Mouse (Mus musculus): ENCODE measurements at regions not wholly inside any gene's neighbourhood (a gene's known extent, or its start where the extent isn't known, plus 50 kb on each side); places are given as distances from the start of the nearest gene placed in this dataset.

DNA sequence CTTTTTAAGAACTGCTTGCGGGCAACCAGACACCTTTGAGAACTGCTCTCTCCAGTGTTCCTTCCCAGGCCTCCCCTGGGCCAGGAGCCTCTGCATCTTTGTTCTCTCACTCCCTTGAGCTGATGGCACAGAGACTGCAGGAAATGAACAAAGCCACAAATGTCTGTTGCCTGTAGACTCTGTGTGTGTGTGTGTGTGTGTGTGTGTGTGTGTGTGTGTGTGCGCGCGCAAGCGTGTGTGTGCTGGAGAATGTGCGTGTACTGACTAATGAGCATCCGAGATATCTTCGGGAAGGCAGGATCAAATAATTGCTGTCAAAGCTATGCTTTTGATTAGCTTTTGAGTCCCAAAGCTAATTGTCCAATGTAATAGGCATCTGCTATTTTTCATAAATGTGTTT, 254.7 kb upstream of the Sdk2 start:
- H3K4me1 ChIP-seq (ENCODE audit: control insufficient read depth, insufficient read depth, low read length), result no peaks in the 10 kb centered on the region
- DNase-seq, result no peak
- H3K4me3 ChIP-seq (replicated peaks; ENCODE audit: insufficient read depth, low read depth, low read length), result no peak overlapping the region
- no peak for TF ChIP-seq CTCF (IDR thresholded peaks at IDR 0.05; ENCODE audit: borderline replicate concordance, insufficient read depth, low read depth, low read length)
- TF ChIP-seq POLR2A (IDR thresholded peaks at IDR 0.05; ENCODE audit: borderline replicate concordance, insufficient read depth, low read length), result no peak
- no peak overlapping the region for H3K27ac ChIP-seq (ENCODE audit: insufficient read depth, low read length)
- 95% methylated on average over 8 of the region's 8 CpGs for WGBS
- no peaks in the 10 kb centered on the region for H3K27me3 ChIP-seq (ENCODE audit: control insufficient read depth, insufficient read depth, low read length)

DNA sequence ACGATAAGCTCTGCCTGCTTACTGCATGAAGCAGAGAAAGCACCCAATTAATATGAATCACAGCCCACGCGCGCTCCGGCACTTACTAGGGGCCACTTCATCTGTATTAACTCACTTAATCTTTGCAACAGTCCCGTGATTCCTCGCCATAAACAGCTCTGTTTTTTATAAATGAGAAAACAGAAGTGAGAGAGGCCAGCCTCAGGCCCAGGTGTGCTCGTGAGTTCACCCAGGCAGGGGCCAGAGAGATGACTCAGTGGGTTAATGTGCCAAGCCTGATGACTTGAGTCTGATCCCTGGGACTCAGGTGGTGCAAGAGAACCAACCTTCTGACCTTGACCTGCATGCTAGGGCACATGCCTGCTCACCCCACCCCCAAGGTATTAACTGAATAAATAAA, 248.4 kb upstream of the Sdk2 start:
- H3K4me1 ChIP-seq (ENCODE audit: control insufficient read depth, insufficient read depth, low read length), result no peaks in the 10 kb centered on the region
- H3K27ac ChIP-seq (ENCODE audit: insufficient read depth, low read length), result no peak overlapping the region
- WGBS, result 88% methylated on average over 8 of the region's 8 CpGs
- H3K27me3 ChIP-seq (ENCODE audit: control insufficient read depth, insufficient read depth, low read length), result no peaks in the 10 kb centered on the region
- no peak for DNase-seq
- H3K4me3 ChIP-seq (replicated peaks; ENCODE audit: insufficient read depth, low read depth, low read length), result no peak overlapping the region
- TF ChIP-seq CTCF (IDR thresholded peaks at IDR 0.05; ENCODE audit: borderline replicate concordance, insufficient read depth, low read depth, low read length) (no peak), POLR2A (IDR thresholded peaks at IDR 0.05; ENCODE audit: borderline replicate concordance, insufficient read depth, low read length) (no peak)

- TF ChIP-seq POLR2A (IDR thresholded peaks at IDR 0.05; ENCODE audit: borderline replicate concordance, insufficient read depth, low read length) (no peak), CTCF (IDR thresholded peaks at IDR 0.05; ENCODE audit: borderline replicate concordance, insufficient read depth, low read depth, low read length) (no peak)
- Histone ChIP-seq H3K27me3 (ENCODE audit: control insufficient read depth, insufficient read depth, low read length) (no peaks in the 10 kb centered on the region), H3K27ac (ENCODE audit: insufficient read depth, low read length) (no peak overlapping the region), H3K4me1 (ENCODE audit: control insufficient read depth, insufficient read depth, low read length) (no peaks in the 10 kb centered on the region), H3K4me3 (replicated peaks; ENCODE audit: insufficient read depth, low read depth, low read length) (no peak overlapping the region)
- WGBS, result 45% methylated on average over 6 of the region's 6 CpGs
- no peak for DNase-seq
Measured at GRCm38 (mm10) chr11:114313652-114314051, 246.8 kb upstream of the Sdk2 start.

GRCm38 (mm10) chr11:114311640-114312039, 244.8 kb upstream of the Sdk2 start:
- TF ChIP-seq CTCF (IDR thresholded peaks at IDR 0.05; ENCODE audit: borderline replicate concordance, insufficient read depth, low read depth, low read length) (no peak), POLR2A (IDR thresholded peaks at IDR 0.05; ENCODE audit: borderline replicate concordance, insufficient read depth, low read length) (no peak)
- Histone ChIP-seq H3K4me3 (replicated peaks; ENCODE audit: insufficient read depth, low read depth, low read length) (no peak overlapping the region), H3K4me1 (ENCODE audit: control insufficient read depth, insufficient read depth, low read length) (no peaks in the 10 kb centered on the region), H3K27me3 (ENCODE audit: control insufficient read depth, insufficient read depth, low read length) (no peaks in the 10 kb centered on the region), H3K27ac (ENCODE audit: insufficient read depth, low read length) (no peak overlapping the region)
- DNase-seq, result no peak
- 83% methylated on average over 4 of the region's 4 CpGs for WGBS

GRCm38 (mm10) chr11:114303636-114304354, 236.9 kb upstream of the Sdk2 start:
- WGBS, result 56% methylated on average over 13 of the region's 13 CpGs
- TF ChIP-seq POLR2A (IDR thresholded peaks at IDR 0.05; ENCODE audit: borderline replicate concordance, insufficient read depth, low read length), result no peak
- no peak for DNase-seq
- Histone ChIP-seq H3K4me1 (ENCODE audit: control insufficient read depth, insufficient read depth, low read length) (no peaks in the 10 kb centered on the region), H3K4me3 (replicated peaks; ENCODE audit: insufficient read depth, low read depth, low read length) (no peak overlapping the region), H3K27me3 (ENCODE audit: control insufficient read depth, insufficient read depth, low read length) (no peaks in the 10 kb centered on the region), H3K27ac (ENCODE audit: insufficient read depth, low read length) (no peak overlapping the region)

DNA sequence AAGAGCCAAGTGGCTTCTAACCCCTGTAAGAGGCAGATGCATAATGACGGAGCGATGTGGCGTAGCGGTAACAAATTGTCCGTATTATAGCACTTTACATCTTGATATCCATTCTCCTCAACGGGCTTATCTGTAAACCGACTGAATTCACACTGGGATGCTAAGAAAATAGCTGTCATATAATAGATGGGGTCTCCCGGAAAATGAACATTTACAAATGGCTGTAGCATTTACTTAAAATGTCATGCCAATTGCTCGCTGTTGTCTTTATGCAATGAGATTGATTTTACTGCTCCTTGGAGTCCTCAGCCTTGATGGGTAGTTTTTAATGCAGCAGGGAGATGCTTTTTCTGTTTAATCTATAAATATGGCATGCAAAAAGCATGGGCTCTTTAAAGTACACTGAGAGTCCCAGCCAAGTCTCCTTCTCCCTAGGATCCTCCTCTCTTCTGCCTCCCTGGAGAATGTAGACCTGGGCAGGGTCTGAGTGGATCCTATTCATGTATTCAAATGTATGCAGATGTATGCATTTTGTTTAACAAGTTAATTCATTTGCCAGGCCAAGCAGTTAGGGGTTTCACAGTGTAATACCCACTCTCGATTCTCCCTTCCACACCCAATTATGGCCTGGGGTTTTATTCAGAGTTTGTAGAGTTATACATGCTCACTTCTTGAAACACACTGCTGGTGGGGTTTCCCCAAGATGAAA, 233.9 kb upstream of the Sdk2 start:
- no peak for DNase-seq
- no peak overlapping the region for H3K27ac ChIP-seq (ENCODE audit: insufficient read depth, low read length)
- 0 out of 2 replicates have a peak, but pooled peaks cover 2% of the 10 kb centered on the region for H3K27me3 ChIP-seq (ENCODE audit: control insufficient read depth, insufficient read depth, low read length)
- no peak for TF ChIP-seq POLR2A (IDR thresholded peaks at IDR 0.05; ENCODE audit: borderline replicate concordance, insufficient read depth, low read length)
- no peak for TF ChIP-seq CTCF (IDR thresholded peaks at IDR 0.05; ENCODE audit: borderline replicate concordance, insufficient read depth, low read depth, low read length)
- H3K4me3 ChIP-seq (replicated peaks; ENCODE audit: insufficient read depth, low read depth, low read length), result no peak overlapping the region
- WGBS, result 86% methylated on average over 10 of the region's 10 CpGs
- no peaks in the 10 kb centered on the region for H3K4me1 ChIP-seq (ENCODE audit: control insufficient read depth, insufficient read depth, low read length)

GRCm38 (mm10) chr11:114296816-114297334, 230.0 kb upstream of the Sdk2 start:
- no peak overlapping the region for H3K4me3 ChIP-seq (replicated peaks; ENCODE audit: insufficient read depth, low read depth, low read length)
- H3K27ac ChIP-seq (ENCODE audit: insufficient read depth, low read length), result no peak overlapping the region
- WGBS, result 95% methylated on average over 10 of the region's 10 CpGs
- 0 out of 2 replicates have a peak, but pooled peaks cover 2% of the 10 kb centered on the region for H3K27me3 ChIP-seq (ENCODE audit: control insufficient read depth, insufficient read depth, low read length)
- peaks cover 7% of the 10 kb centered on the region for H3K4me1 ChIP-seq (ENCODE audit: control insufficient read depth, insufficient read depth, low read length)
- no peak for DNase-seq
- no peak for TF ChIP-seq CTCF (IDR thresholded peaks at IDR 0.05; ENCODE audit: borderline replicate concordance, insufficient read depth, low read depth, low read length)
- TF ChIP-seq POLR2A (IDR thresholded peaks at IDR 0.05; ENCODE audit: borderline replicate concordance, insufficient read depth, low read length), result no peak

Measured in cerebellum, adult 2 months (tissue).